Mouse (Mus musculus) gastrocnemius, adult 2 months (tissue): Measurements from ENCODE around the gene Kmt2c. TPM values are rescaled to one million over a fixed set of nuclear protein-coding genes. Genes with fewer than 3 reads are reported as not detected.

Experiments used
- DNase-seq: peaks from one replicate; pipeline ENCODE4 v3.0.0; 2022
- H3K27ac ChIP-seq: fragments of 200-600 bp; 2 replicates; pipeline ENCODE4 v1.8.1; 2022; ENCODE audit warnings: mild to moderate bottlenecking
- H3K4me3 ChIP-seq: fragments of 200-600 bp; 2 replicates; pipeline ENCODE4 v1.8.1; 2022; ENCODE audit warnings: mild to moderate bottlenecking, moderate library complexity
- CTCF ChIP-seq: fragments of 200-600 bp; IDR thresholded peaks from 2 replicates; pipeline ENCODE4 v1.8.1; 2022; ENCODE audit warnings: antibody characterized with exemption, mild to moderate bottlenecking, moderate library complexity
- intact Hi-C: fragments of 180-260 bp; cut with DNase I; formaldehyde crosslinking; loops from one replicate; pipeline ENCODE4 v1.15.1; 2025
- long read RNA-seq, 2 experiments: library from polyadenylated mRNA; stranded (forward); transcript quantifications; one replicate each; pipeline ENCODE4 v2.0.0; 2021
- total RNA-seq, 2 experiments: library from RNA; stranded (reverse); gene quantifications; 2 replicates each; pipeline ENCODE4 v1.2.3; 2021

Gene Kmt2c
- total RNA-seq, result 10 to 100 TPM; 41.6 to 42.3 TPM
- long read RNA-seq, experiment 1, partial matches to known transcripts, result 3 of 3 reads
- long read RNA-seq, experiment 1, other reads (novel, unspliced or antisense), result 0 of 3 reads
- long read RNA-seq, experiment 2, partial matches to known transcripts, result 3 of 6 reads
- long read RNA-seq, experiment 2, other reads (novel, unspliced or antisense), result 3 of 6 reads

- no peak for TF ChIP-seq CTCF
- no peak for DNase-seq
These were observed at the start of gene Kmt2c for GRCm38 (mm10) chr5:25498346-25498820. Kmt2c (minus strand) TSS chr5:25498783.

GRCm38 (mm10) chr5:25546912-25547311 is 48.3 kb upstream of the Kmt2c start:
- intact Hi-C loops, result no loop called here
- Histone ChIP-seq H3K27ac (no peak overlapping the region), H3K4me3 (no peak overlapping the region)
- TF ChIP-seq CTCF, result no peak
- DNase-seq, result no peak

More at GRCm38 (mm10) chr5:25498346-25498820, at the start of gene Kmt2c:
- peak within 1 kb of the TSS; percentile 94 for H3K4me3 ChIP-seq
- peak within 1 kb of the TSS; percentile 100 for H3K27ac ChIP-seq
- intact Hi-C loops, result loop anchor here (5.0 kb wide), 2 partner anchors 61 to 76 kb away; no protein-coding TSS in a partner anchor

GRCm38 (mm10) chr5:25544566-25544965 is 46.0 kb upstream of the Kmt2c start:
- intact Hi-C loops, result no loop called here
- peak; percentile 61 for DNase-seq
- peak overlapping the region; percentile 65 for H3K27ac ChIP-seq
- H3K4me3 ChIP-seq, result no peak overlapping the region
- no peak for TF ChIP-seq CTCF

GRCm38 (mm10) chr5:25544061-25544460 is 45.5 kb upstream of the Kmt2c start:
- peak; percentile 78 for DNase-seq

GRCm38 (mm10) chr5:25541661-25542060 is 43.1 kb upstream of the Kmt2c start:
- no peak for TF ChIP-seq CTCF
- DNase-seq, result no peak
- intact Hi-C loops, result no loop called here
- H3K27ac ChIP-seq, result no peak overlapping the region
- no peak overlapping the region for H3K4me3 ChIP-seq

More at GRCm38 (mm10) chr5:25544061-25544460, 45.5 kb upstream of the Kmt2c start:
- intact Hi-C loops, result no loop called here
- TF ChIP-seq CTCF, result no peak
- Histone ChIP-seq H3K4me3 (no peak overlapping the region), H3K27ac (peak overlapping the region; percentile 65; the same call in 1 of the 2 replicates)

- no peak for DNase-seq
- Histone ChIP-seq H3K4me3 (no peak overlapping the region), H3K27ac (no peak overlapping the region)
- intact Hi-C loops, result no loop called here
- no peak for TF ChIP-seq CTCF
These were observed 42.3 kb upstream of the Kmt2c start for GRCm38 (mm10) chr5:25540921-25541320.

GRCm38 (mm10) chr5:25540412-25540811 is 41.8 kb upstream of the Kmt2c start:
- intact Hi-C loops, result no loop called here
- no peak for TF ChIP-seq CTCF
- H3K27ac ChIP-seq, result no peak overlapping the region
- no peak overlapping the region for H3K4me3 ChIP-seq
- no peak for DNase-seq

GRCm38 (mm10) chr5:25536921-25537409 is 38.4 kb upstream of the Kmt2c start:
- intact Hi-C loops, result no loop called here
- no peak for TF ChIP-seq CTCF
- DNase-seq, result no peak
- Histone ChIP-seq H3K27ac (no peak overlapping the region), H3K4me3 (no peak overlapping the region)

GRCm38 (mm10) chr5:25536451-25536850 is 37.9 kb upstream of the Kmt2c start:
- DNase-seq, result no peak
- TF ChIP-seq CTCF, result no peak
- Histone ChIP-seq H3K27ac (no peak overlapping the region), H3K4me3 (no peak overlapping the region)
- intact Hi-C loops, result no loop called here

GRCm38 (mm10) chr5:25535566-25535965 is 37.0 kb upstream of the Kmt2c start:
- Histone ChIP-seq H3K4me3 (no peak overlapping the region), H3K27ac (no peak overlapping the region)
- intact Hi-C loops, result no loop called here
- DNase-seq, result no peak
- no peak for TF ChIP-seq CTCF

GRCm38 (mm10) chr5:25533298-25533697 is 34.7 kb upstream of the Kmt2c start:
- intact Hi-C loops, result no loop called here
- no peak for DNase-seq
- TF ChIP-seq CTCF, result no peak
- Histone ChIP-seq H3K4me3 (no peak overlapping the region), H3K27ac (no peak overlapping the region)

- intact Hi-C loops, result no loop called here
- Histone ChIP-seq H3K27ac (no peak overlapping the region), H3K4me3 (no peak overlapping the region)
- TF ChIP-seq CTCF, result no peak
- peak; percentile 28 for DNase-seq
These were observed 33.9 kb upstream of the Kmt2c start for GRCm38 (mm10) chr5:25532256-25533147.

- Histone ChIP-seq H3K27ac (peak overlapping the region; percentile 99), H3K4me3 (peak overlapping the region; percentile 84)
- intact Hi-C loops, result no loop called here
- DNase-seq, result no peak
- no peak for TF ChIP-seq CTCF
These were observed 32.0 kb upstream of the Kmt2c start for GRCm38 (mm10) chr5:25530629-25531028.
